Mouse (Mus musculus): ENCODE results near the gene Lmod1.

The Lmod1 gene

DNA sequence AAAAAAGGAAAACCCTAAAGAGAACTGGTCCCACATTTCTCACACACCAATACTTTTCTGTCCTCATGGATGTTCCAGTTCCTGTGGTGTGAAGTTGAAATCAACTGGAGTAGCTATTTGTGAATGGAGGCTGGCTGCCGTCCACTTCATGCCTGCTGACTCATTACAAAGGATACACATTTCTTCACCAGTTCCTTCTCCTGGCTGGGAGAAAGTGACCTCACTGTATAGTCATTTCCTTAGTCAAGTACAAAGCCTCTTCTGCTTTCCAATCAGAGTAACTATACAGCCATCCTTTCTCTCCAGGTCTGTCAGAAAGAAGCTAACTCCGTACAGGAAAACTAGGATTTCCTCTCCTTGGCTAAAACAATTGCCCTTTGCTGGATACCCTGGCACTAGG is 86.4 kb downstream of the Lmod1 start:
- DNase-seq (ENCODE audit: low read depth, low spot score), result no peak

- DNase-seq (ENCODE audit: low read depth, low spot score), result no peak
Observed at GRCm38 (mm10) chr1:135412130-135412529, 87.5 kb downstream of the Lmod1 start.

- DNase-seq (ENCODE audit: low read depth, low spot score), result no peak
Observed at GRCm38 (mm10) chr1:135413996-135414395, 89.4 kb downstream of the Lmod1 start.
